Mouse (Mus musculus) CH12.LX (cell line): ENCODE data around the gene Nfkbiz. TPM values are rescaled to one million over a fixed set of nuclear protein-coding genes. Genes with fewer than 3 reads are reported as not detected.

Experiments
- DNase-seq: peaks from one replicate; pipeline ENCODE4 v3.0.0-alpha.2; 2013; ENCODE audit errors: extremely low read depth
- H3K27ac ChIP-seq: 2 replicates; pipeline ENCODE4 v1.5.1; 2012; ENCODE audit warnings: low read depth, mild to moderate bottlenecking, control low read depth, moderate library complexity; ENCODE audit not compliant: insufficient read depth
- H3K27me3 ChIP-seq: replicated peaks from 2 replicates; pipeline ENCODE3; 2012; ENCODE audit warnings: inconsistent platforms
- H3K36me3 ChIP-seq, 2 experiments: replicated peaks in 1 of 2; 2 replicates each; pipeline versions ENCODE3 to v1.6.1; 2012; ENCODE audit warnings: inconsistent platforms in 1 of 2, low read length in 1 of 2, mild to moderate bottlenecking in 1 of 2, mixed read lengths in 1 of 2, moderate library complexity in 1 of 2; ENCODE audit not compliant: control insufficient read depth in 1 of 2, insufficient read depth in 1 of 2
- H3K4me1 ChIP-seq, 2 experiments: 2 replicates each; pipeline ENCODE4 v1.6.1; 2012; ENCODE audit warnings: inconsistent platforms in 1 of 2, moderate library complexity in 1 of 2; ENCODE audit not compliant: insufficient read depth in 2 of 2, control insufficient read depth in 1 of 2
- H3K4me2 ChIP-seq: 2 replicates; pipeline ENCODE4 v1.6.1; 2012; ENCODE audit warnings: low read depth, mild to moderate bottlenecking, control low read depth; ENCODE audit not compliant: poor library complexity, insufficient read depth, severe bottlenecking
- H3K4me3 ChIP-seq, 3 experiments: fragments of 150-350 bp in 1 of 3; sonication (generic) in 1 of 3; replicated peaks in 1 of 3; 2 replicates each; pipeline versions ENCODE3 to v1.5.1; 2011 to 2012; ENCODE audit warnings: low read depth in 2 of 3, low read length in 2 of 3, mild to moderate bottlenecking in 2 of 3, moderate library complexity in 2 of 3, control low read depth in 1 of 3, improper control_type of control experiment in 1 of 3, inconsistent platforms in 1 of 3, mixed read lengths in 1 of 3; ENCODE audit not compliant: poor library complexity in 1 of 3
- H3K79me2 ChIP-seq: replicated peaks from 2 replicates; pipeline ENCODE4 v1.6.1; 2012; ENCODE audit warnings: mild to moderate bottlenecking, moderate library complexity; ENCODE audit not compliant: control insufficient read depth, poor library complexity, insufficient read depth, severe bottlenecking; ENCODE audit errors: extremely low read depth
- H3K9ac ChIP-seq: 2 replicates; pipeline ENCODE4 v1.6.1; 2012; ENCODE audit warnings: low read depth, mild to moderate bottlenecking, control low read depth, moderate library complexity; ENCODE audit not compliant: insufficient read depth
- H3K9me3 ChIP-seq: replicated peaks from 2 replicates; pipeline ENCODE3; 2012; ENCODE audit warnings: low read length, inconsistent platforms, mixed read lengths
- BHLHE40 ChIP-seq: IDR thresholded peaks from 2 replicates; pipeline ENCODE4 v1.6.1; 2011; ENCODE audit warnings: mild to moderate bottlenecking, low read depth, low read length, improper control_type of control experiment
- CHD2 ChIP-seq: IDR thresholded peaks from 2 replicates; pipeline ENCODE4 v1.6.1; 2011; ENCODE audit warnings: low read length, improper control_type of control experiment
- CTCF ChIP-seq, 2 experiments: IDR thresholded peaks in 1 of 2; conservative IDR thresholded peaks in 1 of 2; 2 replicates each; pipeline ENCODE4 v1.5.1; 2011 to 2012; ENCODE audit warnings: low read depth in 2 of 2, low read length in 2 of 2, improper control_type of control experiment in 1 of 2, inconsistent platforms in 1 of 2, mild to moderate bottlenecking in 1 of 2, moderate library complexity in 1 of 2
- E2F4 ChIP-seq: IDR thresholded peaks from 2 replicates; pipeline ENCODE4 v1.6.1; 2011; ENCODE audit warnings: low read depth, low read length, improper control_type of control experiment; ENCODE audit not compliant: insufficient replicate concordance
- EP300 ChIP-seq: IDR thresholded peaks from 2 replicates; pipeline ENCODE4 v1.6.1; 2011; ENCODE audit warnings: low read length, improper control_type of control experiment
- ETS1 ChIP-seq: conservative IDR thresholded peaks from 2 replicates; pipeline ENCODE4 v1.6.1; 2012; ENCODE audit warnings: low read depth, mild to moderate bottlenecking, inconsistent platforms, low read length, improper control_type of control experiment, moderate library complexity
- IRF4 ChIP-seq: IDR thresholded peaks from 2 replicates; pipeline ENCODE4 v1.6.1; 2014; ENCODE audit warnings: low read depth, mild to moderate bottlenecking, inconsistent platforms, low read length, improper control_type of control experiment
- JUND ChIP-seq: conservative IDR thresholded peaks from 2 replicates; pipeline ENCODE4 v1.6.1; 2011; ENCODE audit warnings: low read depth, low read length, improper control_type of control experiment
- MAFK ChIP-seq: IDR thresholded peaks from 2 replicates; pipeline ENCODE4 v1.6.1; 2011; ENCODE audit warnings: low read length, improper control_type of control experiment; ENCODE audit not compliant: insufficient replicate concordance
- MAZ ChIP-seq: IDR thresholded peaks from 2 replicates; pipeline ENCODE4 v1.6.1; 2012; ENCODE audit warnings: low read depth, mild to moderate bottlenecking, inconsistent platforms, low read length, improper control_type of control experiment, moderate library complexity
- MEF2A ChIP-seq: IDR thresholded peaks from 2 replicates; pipeline ENCODE4 v1.6.1; 2014; ENCODE audit warnings: low read depth, mild to moderate bottlenecking, inconsistent platforms, low read length, improper control_type of control experiment, borderline replicate concordance
- MYC ChIP-seq: IDR thresholded peaks from 2 replicates; pipeline ENCODE4 v1.6.1; 2011; ENCODE audit warnings: low read depth, mild to moderate bottlenecking, improper control_type of control experiment, low read length
- NELFE ChIP-seq: IDR thresholded peaks from 2 replicates; pipeline ENCODE4 v1.6.1; 2011; ENCODE audit warnings: low read depth, low read length, improper control_type of control experiment
- PAX5 ChIP-seq: IDR thresholded peaks from 2 replicates; pipeline ENCODE4 v1.6.1; 2012; ENCODE audit warnings: low read length, inconsistent platforms, mixed read lengths
- RAD21 ChIP-seq: IDR thresholded peaks from 2 replicates; pipeline ENCODE4 v1.6.1; 2011; ENCODE audit warnings: low read depth, mild to moderate bottlenecking, low read length, improper control_type of control experiment, moderate library complexity
- SIN3A ChIP-seq: IDR thresholded peaks from 2 replicates; pipeline ENCODE4 v1.6.1; 2012; ENCODE audit warnings: low read length, improper control_type of control experiment, inconsistent platforms
- SMC3 ChIP-seq: IDR thresholded peaks from 2 replicates; pipeline ENCODE4 v1.6.1; 2011; ENCODE audit warnings: low read depth, low read length, improper control_type of control experiment
- UBTF ChIP-seq: IDR thresholded peaks from 2 replicates; pipeline ENCODE4 v1.6.1; 2012; ENCODE audit warnings: low read depth, mild to moderate bottlenecking, inconsistent platforms, low read length, improper control_type of control experiment, moderate library complexity
- USF1 ChIP-seq: IDR thresholded peaks from 2 replicates; pipeline ENCODE4 v1.6.1; 2014; ENCODE audit warnings: low read depth, mild to moderate bottlenecking, inconsistent platforms, low read length, improper control_type of control experiment
- ZC3H11A ChIP-seq: IDR thresholded peaks from 2 replicates; pipeline ENCODE4 v1.6.1; 2012; ENCODE audit warnings: low read depth, mild to moderate bottlenecking, inconsistent platforms, low read length, improper control_type of control experiment
- ZKSCAN1 ChIP-seq: IDR thresholded peaks from 2 replicates; pipeline ENCODE4 v1.6.1; 2012; ENCODE audit warnings: low read depth, inconsistent platforms, low read length, improper control_type of control experiment, borderline replicate concordance
- ZNF384 ChIP-seq: IDR thresholded peaks from 2 replicates; pipeline ENCODE4 v1.6.1; 2012; ENCODE audit warnings: low read depth, low read length, improper control_type of control experiment, inconsistent platforms
- dilution Hi-C: fragments of 300-500 bp; cut with MboI; formaldehyde crosslinking; loops from 2 replicates; pipeline ENCODE4 v1.14.3; 2020; ENCODE audit warnings: low sequenced_read_pairs; ENCODE audit not compliant: extremely low pct_unique_long_range_greater_than_20kb, extremely low pct_ligation_motif_present
- in situ Hi-C: fragments of 300-500 bp; cut with MboI; formaldehyde crosslinking; loops from 3 replicates; pipeline ENCODE4 v1.14.3; 2019; ENCODE audit warnings: low sequenced_read_pairs, low pct_ligation_motif_present, low pct_unique_long_range_greater_than_20kb, mixed read lengths
- polyA plus RNA-seq: library from polyadenylated mRNA; unstranded; fragments of >175 nt; gene quantifications from 2 replicates; pipeline ENCODE4 v1.2.1, GENCODE M21; 2012; ENCODE audit warnings: low read depth; ENCODE audit not compliant: insufficient read length
- total RNA-seq, 2 experiments: library from RNA; depleted of rRNA; stranded (reverse); fragments of 300-350 nt in 1 of 2; fragments of >200 nt in 1 of 2; gene quantifications; 2 replicates each; pipeline ENCODE4 v1.2.3; 2012 to 2014

Nfkbiz gene
- total and polyA plus RNA-seq, 3 experiments, result 13.7 to 19.7 (median 17.1) TPM

- peaks cover 37 to 67% of the 10 kb centered on the region in 2 experiments for H3K36me3 ChIP-seq
- no peaks in the 10 kb centered on the region for H3K27me3 ChIP-seq
- no peak for TF ChIP-seq ETS1
- 0 out of 2 replicates have a peak, but pooled peaks have one; percentile 25 for TF ChIP-seq SIN3A
- TF ChIP-seq MEF2A, result no peak
- TF ChIP-seq MAZ, result no peak
- no peak for TF ChIP-seq CHD2
- TF ChIP-seq BHLHE40, result no peak
- TF ChIP-seq RAD21, result no peak
- no peak for TF ChIP-seq MAFK
- TF ChIP-seq JUND, result no peak
- DNase-seq, result no peak
- dilution Hi-C loops (no loop called here), in situ Hi-C loops (loop anchor here (25.0 kb wide), 1 partner anchor 727 kb away; no protein-coding TSS in a partner anchor)
- no peak overlapping the region for H3K9ac ChIP-seq
- peak overlapping the region; percentile 7; the same call in 1 of the 2 replicates for H3K4me2 ChIP-seq
- H3K4me3 ChIP-seq, result no peak overlapping the region
- peaks cover 19% of the 10 kb centered on the region for H3K79me2 ChIP-seq
- H3K4me1 ChIP-seq, result peaks cover 0 to 9% of the 10 kb centered on the region in 2 experiments; a peak in 3 of 4 replicates
- H3K27ac ChIP-seq, result no peak overlapping the region
- no peaks in the 10 kb centered on the region for H3K9me3 ChIP-seq
Measured at GRCm38 (mm10) chr16:55863832-55864231, 25.1 kb upstream of the Nfkbiz start.

- dilution Hi-C loops, result no loop called here
- Histone ChIP-seq H3K4me2 (peak overlapping the region; percentile 64; the same call in 1 of the 2 replicates), H3K27me3 (no peaks in the 10 kb centered on the region), H3K4me3 (no peak overlapping the region), H3K9me3 (no peaks in the 10 kb centered on the region), H3K9ac (no peak overlapping the region; the same call in 1 of the 2 replicates), H3K27ac (no peak overlapping the region), H3K4me1 (peaks cover 0 to 9% of the 10 kb centered on the region in 2 experiments; a peak in 3 of 4 replicates), H3K36me3 (peaks cover 40 to 72% of the 10 kb centered on the region in 2 experiments), H3K79me2 (peaks cover 19% of the 10 kb centered on the region)
- DNase-seq, result peak; percentile 88
- peak; percentile 65 for TF ChIP-seq JUND
- no peak for TF ChIP-seq USF1
- TF ChIP-seq PAX5, result no peak
- TF ChIP-seq SMC3, result peak; percentile 99
- TF ChIP-seq ZNF384, result peak; percentile 51; the same call in 1 of the 2 replicates
- TF ChIP-seq ZC3H11A, result peak; percentile 80
- peak; percentile 72 for TF ChIP-seq RAD21
- TF ChIP-seq CTCF (conservative IDR thresholded peaks at IDR 0.05 in 1 of 2, IDR thresholded peaks at IDR 0.05 in 1 of 2; ENCODE audit: low read depth in 2 of 2, low read length in 2 of 2), result peak; percentile 98 to 100
- no peak for TF ChIP-seq EP300
- no peak for TF ChIP-seq ZKSCAN1
- TF ChIP-seq MEF2A, result peak; percentile 37; the same call in 1 of the 2 replicates
- no peak for TF ChIP-seq UBTF
- TF ChIP-seq MYC, result peak; percentile 70; the same call in 1 of the 2 replicates
- TF ChIP-seq IRF4, result peak; percentile 77; the same call in 1 of the 2 replicates
- TF ChIP-seq E2F4, result peak; percentile 44; the same call in 1 of the 2 replicates
- TF ChIP-seq NELFE, result peak; percentile 85; the same call in 1 of the 2 replicates
- in situ Hi-C loops, result loop anchor here (25.0 kb wide), 1 partner anchor 726 kb away; no protein-coding TSS in a partner anchor
Measured at GRCm38 (mm10) chr16:55863149-55863815, 24.6 kb upstream of the Nfkbiz start.
